Mouse (Mus musculus) ES-Bruce4 (cell line): ENCODE data around the gene Gap43.

Source experiments
- CTCF ChIP-seq: IDR thresholded peaks from one replicate; pipeline ENCODE4 v1.8.1; 2011; ENCODE audit warnings: low read depth, low read length
- EP300 ChIP-seq: IDR thresholded peaks from 2 replicates; pipeline ENCODE4 v1.6.1; 2011; ENCODE audit warnings: low read depth, low read length; ENCODE audit not compliant: insufficient read depth
- POLR2A ChIP-seq: IDR thresholded peaks from one replicate; pipeline ENCODE4 v1.8.1; 2011; ENCODE audit warnings: low read length; ENCODE audit not compliant: insufficient read depth

DNA sequence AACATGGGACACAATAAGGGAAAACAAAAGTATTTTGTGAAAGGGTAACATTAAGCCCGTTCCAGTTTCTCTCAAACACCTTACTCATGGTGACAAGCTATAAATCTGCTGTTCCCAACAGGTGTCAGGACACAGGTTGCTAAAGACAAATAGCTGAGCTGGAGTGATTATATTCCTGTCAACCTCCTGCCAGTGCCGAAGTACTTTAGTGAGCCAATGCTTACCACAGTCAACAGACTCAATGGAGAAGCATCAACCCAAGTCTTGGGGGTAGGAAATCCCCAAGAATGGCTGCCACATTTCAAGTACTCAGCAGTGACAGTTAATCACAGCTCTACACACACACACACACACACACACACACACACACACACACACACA is 70.9 kb downstream of the Gap43 start:
- no peak for TF ChIP-seq CTCF
- no peak for TF ChIP-seq POLR2A
- TF ChIP-seq EP300, result no peak
